Mouse (Mus musculus) cortical plate, adult 2 months (tissue): ENCODE data around the gene Efcab9. TPM values are rescaled to one million over a fixed set of nuclear protein-coding genes. Genes with fewer than 3 reads are reported as not detected.

Source experiments
- H3K27ac ChIP-seq: fragments of 200-500 bp; 2 replicates; pipeline ENCODE4 v1.5.1; 2012; ENCODE audit warnings: low read length, control low read depth, inconsistent platforms; ENCODE audit not compliant: insufficient read depth
- H3K4me1 ChIP-seq: fragments of 200-500 bp; 2 replicates; pipeline ENCODE4 v1.6.1; 2011; ENCODE audit warnings: low read length; ENCODE audit not compliant: control insufficient read depth, insufficient read depth
- H3K4me3 ChIP-seq: fragments of 200-500 bp; 2 replicates; pipeline ENCODE4 v1.5.1; 2011; ENCODE audit warnings: mild to moderate bottlenecking, low read length, control low read depth; ENCODE audit not compliant: insufficient read depth
- CTCF ChIP-seq: fragments of 200-500 bp; IDR thresholded peaks from 2 replicates; pipeline ENCODE4 v1.5.1; 2011; ENCODE audit warnings: mild to moderate bottlenecking, control low read depth, low read length; ENCODE audit not compliant: insufficient read depth; ENCODE audit errors: extremely low read depth
- POLR2A ChIP-seq: fragments of 200-500 bp; IDR thresholded peaks from 2 replicates; pipeline ENCODE4 v1.6.1; 2011; ENCODE audit warnings: mild to moderate bottlenecking, low read length, control low read depth; ENCODE audit not compliant: insufficient read depth; ENCODE audit errors: extremely low read depth
- polyA plus RNA-seq: library from polyadenylated mRNA; depleted of rRNA; stranded (reverse); fragments of >200 nt; gene quantifications from 2 replicates; pipeline ENCODE4 v1.2.3, GENCODE M21; 2012; rRNA removed

Gene Efcab9
- polyA plus RNA-seq, 1 experiment: 0.31 TPM

DNA sequence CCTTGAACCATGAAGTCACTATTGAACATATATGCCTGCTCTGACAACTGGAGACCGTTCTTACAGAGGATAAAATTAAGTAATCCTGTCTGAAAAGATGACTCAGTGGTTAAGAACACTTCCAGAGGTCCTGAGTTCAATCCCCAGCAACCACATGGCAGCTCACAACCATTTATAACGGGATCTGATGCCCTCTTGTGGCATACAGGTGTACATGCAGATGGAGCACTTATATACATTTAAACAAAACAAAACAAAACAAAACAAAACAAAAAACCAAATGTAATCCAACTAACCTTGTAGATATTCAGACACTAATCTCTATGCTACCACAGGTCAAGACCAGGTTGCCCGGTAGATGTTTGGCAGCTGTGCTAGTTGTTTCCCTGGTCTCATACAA, 44.4 kb downstream of the Efcab9 start:
- H3K4me3 ChIP-seq: no peak overlapping the region
- H3K27ac ChIP-seq: no peak overlapping the region
- peaks cover 1% of the 10 kb centered on the region; the same call in 1 of the 2 replicates for H3K4me1 ChIP-seq
- TF ChIP-seq POLR2A (no peak), CTCF (no peak)

DNA sequence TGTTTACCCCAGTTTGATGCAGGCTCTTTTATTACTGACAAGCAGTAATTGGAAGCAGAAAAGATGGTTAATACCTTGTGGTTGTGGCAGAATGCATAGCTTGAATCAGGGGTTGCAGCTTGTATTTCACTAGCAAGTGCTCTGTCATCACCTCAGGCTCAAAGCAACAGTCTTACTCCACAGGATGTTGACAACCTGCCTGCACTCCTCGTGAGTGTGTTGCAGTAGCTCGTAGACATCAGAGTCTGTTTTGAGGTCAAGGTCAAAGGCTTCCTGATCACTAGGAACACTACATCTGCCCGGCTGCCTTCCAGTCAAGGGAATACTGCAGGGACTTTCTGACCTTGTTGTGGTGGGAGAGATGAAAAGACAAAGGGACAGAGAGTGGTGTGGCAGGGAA, 45.3 kb downstream of the Efcab9 start:
- Histone ChIP-seq H3K4me1 (peaks cover 1% of the 10 kb centered on the region; the same call in 1 of the 2 replicates), H3K4me3 (no peak overlapping the region), H3K27ac (no peak overlapping the region)
- TF ChIP-seq CTCF (no peak), POLR2A (no peak)

DNA sequence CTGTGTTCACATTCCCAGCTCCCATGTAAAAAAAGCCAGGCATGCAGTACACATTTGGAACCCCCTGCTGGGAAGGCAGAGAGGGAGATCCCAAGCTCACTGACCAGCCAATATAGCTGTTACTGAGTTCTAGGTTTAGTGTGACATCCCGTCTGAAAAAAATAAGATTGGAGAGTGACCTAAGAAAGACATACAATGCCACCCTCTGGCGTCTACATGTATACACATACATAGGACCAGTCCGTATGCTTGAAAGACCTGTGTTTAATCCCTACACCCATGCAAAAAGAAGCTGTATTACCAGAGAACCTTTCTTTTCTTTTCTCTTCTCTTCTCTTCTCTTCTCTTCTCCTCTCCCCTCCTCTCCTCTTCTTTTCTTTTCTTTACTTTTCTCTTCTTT, 46.6 kb downstream of the Efcab9 start:
- Histone ChIP-seq H3K4me3 (no peak overlapping the region), H3K27ac (no peak overlapping the region)
- TF ChIP-seq CTCF (no peak), POLR2A (no peak)

DNA sequence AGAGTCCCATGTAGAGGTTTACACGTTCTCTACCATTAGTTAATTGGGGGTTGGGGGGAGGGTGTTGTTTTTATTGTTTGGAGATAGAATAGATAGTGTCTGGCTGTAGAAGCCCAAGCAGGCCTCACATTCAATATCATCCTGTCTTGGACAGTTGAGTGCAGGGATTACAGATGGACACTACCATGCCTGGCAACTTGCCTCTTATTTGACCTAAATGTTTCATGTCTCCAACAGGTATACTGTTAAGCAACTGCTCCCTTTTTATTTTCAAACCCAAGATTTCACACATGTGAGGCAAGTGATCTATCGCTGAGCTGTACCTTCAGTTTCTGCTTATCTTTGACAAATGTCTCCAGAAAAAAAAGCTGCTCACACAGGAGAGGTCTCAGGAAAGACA, 50.4 kb downstream of the Efcab9 start:
- no peak for TF ChIP-seq CTCF
- no peak for TF ChIP-seq POLR2A
- Histone ChIP-seq H3K27ac (no peak overlapping the region), H3K4me1 (no peaks in the 10 kb centered on the region)

More for the DNA sequence above, 46.6 kb downstream of the Efcab9 start:
- peaks cover 1% of the 10 kb centered on the region; the same call in 1 of the 2 replicates for H3K4me1 ChIP-seq

DNA sequence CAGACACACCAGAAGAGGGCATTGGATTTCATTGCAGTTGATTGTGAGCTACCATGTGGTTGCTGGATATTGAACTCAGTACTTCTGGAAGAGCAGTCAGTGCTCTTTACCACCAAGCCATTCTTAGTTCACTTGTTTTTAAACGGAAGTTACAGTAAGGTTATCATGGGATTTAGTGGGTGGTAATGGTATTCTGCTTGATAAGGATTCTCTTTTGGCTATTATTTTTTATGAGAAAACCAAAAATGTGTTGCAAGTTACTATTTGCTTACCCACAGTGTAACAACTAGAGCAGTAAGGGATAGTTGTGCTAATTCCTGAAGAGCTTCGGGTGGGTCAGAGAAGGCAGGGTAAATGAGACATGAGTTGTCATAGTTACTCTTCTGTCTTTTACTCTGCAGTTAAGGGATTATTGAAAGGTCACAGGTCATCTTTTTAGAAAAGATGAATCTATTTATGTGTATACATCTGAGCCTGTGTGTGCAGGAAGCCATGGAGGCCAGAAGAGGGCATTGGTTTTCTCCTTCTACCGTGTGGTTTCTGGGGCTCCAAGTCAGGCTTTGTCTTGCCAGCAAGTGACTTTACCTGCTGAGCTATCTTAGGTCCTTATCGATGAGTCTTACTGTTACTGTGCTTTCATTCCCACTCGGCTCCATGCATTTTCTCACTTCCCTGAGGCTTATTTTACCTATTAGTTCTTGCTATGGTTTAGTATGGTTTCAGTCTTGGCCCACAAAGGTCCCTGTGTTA, 56.2 kb downstream of the Efcab9 start:
- no peak overlapping the region for H3K4me3 ChIP-seq
- H3K4me1 ChIP-seq: peaks cover 2% of the 10 kb centered on the region; the same call in 1 of the 2 replicates
- TF ChIP-seq CTCF (no peak), POLR2A (no peak)
- H3K27ac ChIP-seq: no peak overlapping the region

More for the DNA sequence above, 50.4 kb downstream of the Efcab9 start:
- H3K4me3 ChIP-seq: no peak overlapping the region

DNA sequence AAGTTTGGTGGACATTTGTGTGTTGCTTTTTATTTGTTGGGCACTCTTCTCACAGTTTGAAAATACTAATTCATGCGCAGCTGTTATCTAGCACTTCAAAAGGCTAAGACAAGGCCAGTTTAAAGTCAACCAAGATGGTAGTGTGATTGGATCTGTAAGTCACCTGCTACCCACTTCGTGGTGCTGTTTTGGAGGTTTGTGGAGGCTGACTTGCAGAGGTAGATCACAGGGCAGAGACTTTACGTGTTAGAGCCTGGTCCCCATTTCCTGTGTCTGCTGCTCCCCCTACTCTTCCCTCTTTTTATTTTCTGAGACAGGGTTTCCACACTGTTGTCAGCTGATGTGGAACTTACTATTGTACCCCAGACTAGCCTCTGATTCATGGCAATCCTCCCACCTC, 57.2 kb downstream of the Efcab9 start:
- no peak for TF ChIP-seq CTCF
- Histone ChIP-seq H3K27ac (no peak overlapping the region), H3K4me3 (no peak overlapping the region), H3K4me1 (peaks cover 2% of the 10 kb centered on the region; the same call in 1 of the 2 replicates)

Other genes starting within 250 kb of the Efcab9 start
- 139 and 197 TPM in 2 replicates for gene Hba-a1, start 248.6 kb downstream of the Efcab9 start, polyA plus RNA-seq
- gene Hbq1b, start 245.1 kb downstream of the Efcab9 start, polyA plus RNA-seq: 1.9 and 2.1 TPM in 2 replicates
- gene Hba-a2, start 235.6 kb downstream of the Efcab9 start, polyA plus RNA-seq: 389 and 531 TPM in 2 replicates
- gene Hbq1a, start 232.0 kb downstream of the Efcab9 start, polyA plus RNA-seq: 3.0 and 3.5 TPM in 2 replicates
- gene Sh3pxd2b, start 184.3 kb downstream of the Efcab9 start, polyA plus RNA-seq: 8.6 and 8.7 TPM in 2 replicates
- gene Ubtd2, start 76.7 kb downstream of the Efcab9 start, polyA plus RNA-seq: 30.9 and 31.8 TPM in 2 replicates
- 5.7 and 6.1 TPM in 2 replicates for gene Stk10, start 1.2 kb upstream of the Efcab9 start, polyA plus RNA-seq
- 78.4 and 81.5 TPM in 2 replicates for gene Fbxw11, start 110.6 kb upstream of the Efcab9 start, polyA plus RNA-seq